Mouse (Mus musculus): ENCODE results near the gene Disp2. TPM values are rescaled to one million over a fixed set of nuclear protein-coding genes. Genes with fewer than 3 reads are reported as not detected.
A peak's percentile ranks its signal among the peaks of the same experiment; 100 is the strongest.

Disp2 gene
- total and polyA plus RNA-seq, 2 experiments from 2014 or later: 0.03 to 0.38 TPM

GRCm38 (mm10) chr2:118813981-118814836, 34.7 kb downstream of the Disp2 start, which contains the start of gene Knstrn:
Knstrn (plus strand) TSS chr2:118814003.
- Histone ChIP-seq H3K4me3 (ENCODE audit: low read depth, low read length) (peak within 1 kb of the TSS; percentile 82), H3K36me3 (replicated peaks; ENCODE audit: control insufficient read depth, insufficient read depth, low read length) (peaks cover 25% of the 10 kb centered on the region), H3K27me3 (ENCODE audit: control insufficient read depth, insufficient read depth, low read length) (no peaks in the 10 kb centered on the region), H3K4me1 (ENCODE audit: control insufficient read depth, insufficient read depth) (peaks cover 11% of the 10 kb centered on the region; the same call in 1 of the 2 replicates), H3K9me3 (replicated peaks; ENCODE audit: control insufficient read depth, low read length) (0 out of 2 replicates have a peak, but pooled peaks cover 4% of the 10 kb centered on the region), H3K4me2 (ENCODE audit: low read depth, low read length) (peak within 1 kb of the TSS; percentile 88), H3K9ac (replicated peaks; ENCODE audit: low read depth, low read length) (peak within 1 kb of the TSS; percentile 52), H3K27ac (ENCODE audit: low read depth) (peak within 1 kb of the TSS; percentile 16; the same call in 1 of the 2 replicates)
- no peak for TF ChIP-seq EP300 (IDR thresholded peaks at IDR 0.05; ENCODE audit: low read depth)
- TF ChIP-seq CTCF (IDR thresholded peaks at IDR 0.05; ENCODE audit: low read depth): no peak
- under 1% methylated on average over 49 of the region's 49 CpGs for WGBS
- peak; percentile 89 for DNase-seq (ENCODE audit: low spot score)
- peak; percentile 93 for ATAC-seq (ENCODE audit: insufficient read depth, low read depth)

GRCm38 (mm10) chr2:118822800-118823199, 43.3 kb downstream of the Disp2 start:
- peaks cover 74% of the 10 kb centered on the region for H3K36me3 ChIP-seq (replicated peaks; ENCODE audit: control insufficient read depth, insufficient read depth, low read length)
- H3K9me3 ChIP-seq (replicated peaks; ENCODE audit: control insufficient read depth, low read length): no peaks in the 10 kb centered on the region
- TF ChIP-seq EP300 (IDR thresholded peaks at IDR 0.05; ENCODE audit: low read depth): no peak
- no peak for TF ChIP-seq CTCF (IDR thresholded peaks at IDR 0.05; ENCODE audit: low read depth)
- H3K4me3 ChIP-seq (ENCODE audit: low read depth, low read length): no peak overlapping the region
- H3K4me2 ChIP-seq (ENCODE audit: low read depth, low read length): no peak overlapping the region
- H3K27ac ChIP-seq (ENCODE audit: low read depth): no peak overlapping the region
- no peaks in the 10 kb centered on the region for H3K27me3 ChIP-seq (ENCODE audit: control insufficient read depth, insufficient read depth, low read length)
- ATAC-seq (ENCODE audit: insufficient read depth, low read depth): no peak
- H3K9ac ChIP-seq (replicated peaks; ENCODE audit: low read depth, low read length): no peak overlapping the region
- DNase-seq (ENCODE audit: low spot score): no peak
- H3K4me1 ChIP-seq (ENCODE audit: control insufficient read depth, insufficient read depth): no peaks in the 10 kb centered on the region
- 86% methylated on average over 5 of the region's 5 CpGs for WGBS

GRCm38 (mm10) chr2:118824396-118824795, 44.9 kb downstream of the Disp2 start:
- Histone ChIP-seq H3K27ac (ENCODE audit: low read depth) (no peak overlapping the region), H3K4me2 (ENCODE audit: low read depth, low read length) (no peak overlapping the region), H3K9ac (replicated peaks; ENCODE audit: low read depth, low read length) (no peak overlapping the region), H3K4me3 (ENCODE audit: low read depth, low read length) (no peak overlapping the region), H3K4me1 (ENCODE audit: control insufficient read depth, insufficient read depth) (no peaks in the 10 kb centered on the region), H3K9me3 (replicated peaks; ENCODE audit: control insufficient read depth, low read length) (no peaks in the 10 kb centered on the region), H3K27me3 (ENCODE audit: control insufficient read depth, insufficient read depth, low read length) (no peaks in the 10 kb centered on the region), H3K36me3 (replicated peaks; ENCODE audit: control insufficient read depth, insufficient read depth, low read length) (peaks cover 75% of the 10 kb centered on the region)
- no peak for DNase-seq (ENCODE audit: low spot score)
- no peak for TF ChIP-seq CTCF (IDR thresholded peaks at IDR 0.05; ENCODE audit: low read depth)
- TF ChIP-seq EP300 (IDR thresholded peaks at IDR 0.05; ENCODE audit: low read depth): no peak
- no peak for ATAC-seq (ENCODE audit: insufficient read depth, low read depth)
- WGBS: 96% methylated on average over 4 of the region's 4 CpGs

GRCm38 (mm10) chr2:118829096-118829495, 49.6 kb downstream of the Disp2 start:
- Histone ChIP-seq H3K27ac (ENCODE audit: low read depth) (no peak overlapping the region), H3K4me3 (ENCODE audit: low read depth, low read length) (no peak overlapping the region), H3K4me2 (ENCODE audit: low read depth, low read length) (no peak overlapping the region), H3K4me1 (ENCODE audit: control insufficient read depth, insufficient read depth) (no peaks in the 10 kb centered on the region), H3K9me3 (replicated peaks; ENCODE audit: control insufficient read depth, low read length) (no peaks in the 10 kb centered on the region), H3K36me3 (replicated peaks; ENCODE audit: control insufficient read depth, insufficient read depth, low read length) (peaks cover 81% of the 10 kb centered on the region), H3K9ac (replicated peaks; ENCODE audit: low read depth, low read length) (no peak overlapping the region), H3K27me3 (ENCODE audit: control insufficient read depth, insufficient read depth, low read length) (no peaks in the 10 kb centered on the region)
- DNase-seq (ENCODE audit: low spot score) (no peak), ATAC-seq (ENCODE audit: insufficient read depth, low read depth) (no peak)
- 81% methylated on average over 5 of the region's 5 CpGs for WGBS
- TF ChIP-seq CTCF (IDR thresholded peaks at IDR 0.05; ENCODE audit: low read depth) (no peak), EP300 (IDR thresholded peaks at IDR 0.05; ENCODE audit: low read depth) (no peak)

GRCm38 (mm10) chr2:118834061-118834460, 54.5 kb downstream of the Disp2 start:
- 87% methylated on average over 6 of the region's 6 CpGs for WGBS
- DNase-seq (ENCODE audit: low spot score): no peak
- H3K27me3 ChIP-seq (ENCODE audit: control insufficient read depth, insufficient read depth, low read length): no peaks in the 10 kb centered on the region
- no peak overlapping the region for H3K9ac ChIP-seq (replicated peaks; ENCODE audit: low read depth, low read length)
- H3K9me3 ChIP-seq (replicated peaks; ENCODE audit: control insufficient read depth, low read length): no peaks in the 10 kb centered on the region
- H3K4me1 ChIP-seq (ENCODE audit: control insufficient read depth, insufficient read depth): no peaks in the 10 kb centered on the region
- peaks cover 51% of the 10 kb centered on the region for H3K36me3 ChIP-seq (replicated peaks; ENCODE audit: control insufficient read depth, insufficient read depth, low read length)
- no peak overlapping the region for H3K27ac ChIP-seq (ENCODE audit: low read depth)
- H3K4me3 ChIP-seq (ENCODE audit: low read depth, low read length): no peak overlapping the region
- TF ChIP-seq CTCF (IDR thresholded peaks at IDR 0.05; ENCODE audit: low read depth) (no peak), EP300 (IDR thresholded peaks at IDR 0.05; ENCODE audit: low read depth) (no peak)
- H3K4me2 ChIP-seq (ENCODE audit: low read depth, low read length): no peak overlapping the region
- ATAC-seq (ENCODE audit: insufficient read depth, low read depth): no peak

Measured in heart, postnatal 0 days (tissue).